Mouse (Mus musculus) mesoderm, embryonic 11.5 days (tissue): ENCODE results near the gene Cnnm3.

Experiments
- DNase-seq: peaks from one replicate; pipeline ENCODE4 v3.0.0-alpha.2; 2012; ENCODE audit warnings: low read depth, low spot score

The Cnnm3 gene

DNA sequence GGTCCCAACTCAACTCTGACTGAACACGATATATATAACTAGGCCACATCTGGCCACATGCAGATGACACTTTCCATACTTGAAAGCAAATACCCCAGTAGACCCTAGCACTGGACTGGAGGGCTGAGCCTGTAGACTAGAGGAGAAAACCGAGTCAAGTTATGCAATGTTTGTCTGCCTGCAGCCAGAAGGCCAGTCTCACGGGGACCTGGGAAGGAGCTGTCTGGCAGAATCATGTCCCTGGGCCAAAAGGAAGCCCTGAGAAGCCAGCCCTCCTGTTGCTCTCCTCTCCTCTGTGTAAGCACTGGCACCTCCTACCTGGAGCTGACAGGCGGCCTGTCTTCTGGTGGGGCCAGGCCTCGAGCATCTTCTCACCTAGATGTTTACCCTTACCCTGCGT lies 63.7 kb downstream of the Cnnm3 start:
- DNase-seq, result no peak

DNA sequence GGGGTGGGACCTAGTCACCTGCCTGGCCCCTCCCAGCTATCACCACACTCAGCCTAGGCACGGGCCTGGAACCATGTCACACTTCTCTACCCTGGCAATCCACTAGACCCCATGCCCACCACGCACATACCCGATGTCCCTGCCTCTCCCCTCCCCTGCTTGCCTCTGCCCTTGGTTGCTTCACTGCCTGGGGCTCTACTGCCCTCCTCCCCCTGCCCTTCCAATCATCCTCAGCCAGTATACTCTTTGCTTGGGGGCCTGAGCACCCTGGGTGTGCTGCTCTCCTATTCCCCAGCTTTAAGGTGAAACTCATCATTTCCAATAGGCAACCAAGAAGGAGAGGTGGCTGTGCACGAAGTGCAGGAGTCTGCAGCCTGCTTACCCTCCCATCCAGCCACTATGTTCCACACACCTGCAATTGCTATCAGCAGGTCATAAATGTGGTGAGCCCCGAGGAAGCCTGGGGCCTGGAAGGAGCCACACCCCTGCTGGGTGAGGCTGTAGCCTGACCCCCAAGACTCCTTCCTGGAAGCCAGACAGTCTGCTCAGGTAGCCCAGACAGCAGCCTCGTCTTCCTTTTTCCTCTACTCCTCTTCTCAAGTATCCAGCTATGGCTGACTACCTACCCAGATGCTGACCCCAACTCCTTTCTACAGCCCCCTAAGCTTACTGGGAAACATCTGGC lies 65.5 kb downstream of the Cnnm3 start:
- no peak for DNase-seq
